Mouse (Mus musculus) liver, embryonic 14.5 days (tissue): ENCODE data around the gene Zscan5b. TPM values are rescaled to one million over a fixed set of nuclear protein-coding genes. Genes with fewer than 3 reads are reported as not detected.
A peak's percentile ranks its signal among the peaks of the same experiment; 100 is the strongest.
"Not testable (repeated sequence)": the region's sequence is repeated elsewhere in the genome, so short reads cannot be mapped to it uniquely, and the experiment has no call there.

ENCODE experiments used
- ATAC-seq: fragments of 200-750 bp; cut with Nextera tagmentation; 2 replicates; pipeline ENCODE4 v1.8.0; 2017; ENCODE audit warnings: moderate number of reproducible peaks, mild to moderate bottlenecking, moderate library complexity; ENCODE audit not compliant: insufficient read depth
- DNase-seq, 3 experiments: peaks; one replicate each; pipeline ENCODE4 v3.0.0-alpha.2; 2012 to 2013; ENCODE audit warnings: low read depth in 3 of 3, low spot score in 3 of 3
- H3K27ac ChIP-seq: fragments of 300-500 bp; sonication (generic); 2 replicates; pipeline ENCODE4 v1.5.1; 2014; ENCODE audit warnings: moderate library complexity, mild to moderate bottlenecking, control low read depth, inconsistent platforms
- H3K27me3 ChIP-seq: fragments of 300-500 bp; sonication (generic); 2 replicates; pipeline ENCODE4 v1.6.1; 2014; ENCODE audit warnings: mild to moderate bottlenecking, low read length, moderate library complexity; ENCODE audit not compliant: control insufficient read depth, insufficient read depth
- H3K36me3 ChIP-seq: fragments of 300-500 bp; sonication (generic); replicated peaks from 2 replicates; pipeline ENCODE4 v1.6.1; 2014; ENCODE audit warnings: low read depth; ENCODE audit not compliant: control insufficient read depth, insufficient read depth
- H3K4me1 ChIP-seq, 2 experiments: fragments of 200-500 bp in 1 of 2; fragments of 300-500 bp in 1 of 2; sonication (generic) in 1 of 2; replicated peaks; 2 replicates each; pipeline ENCODE4 v1.6.1; 2012 to 2014; ENCODE audit warnings: antibody characterized with exemption in 1 of 2, inconsistent platforms in 1 of 2, low read length in 1 of 2; ENCODE audit not compliant: control insufficient read depth in 2 of 2, insufficient read depth in 2 of 2
- H3K4me2 ChIP-seq: fragments of 300-500 bp; sonication (generic); 2 replicates; pipeline ENCODE4 v1.6.1; 2014; ENCODE audit warnings: low read depth, mild to moderate bottlenecking, control low read depth, moderate library complexity
- H3K4me3 ChIP-seq, 2 experiments: fragments of 200-500 bp in 1 of 2; fragments of 300-500 bp in 1 of 2; sonication (generic) in 1 of 2; 2 replicates each; pipeline ENCODE4 v1.5.1; 2012 to 2014; ENCODE audit warnings: low read depth in 2 of 2, low read length in 2 of 2, mild to moderate bottlenecking in 2 of 2, control low read depth in 1 of 2, inconsistent platforms in 1 of 2, moderate library complexity in 1 of 2; ENCODE audit not compliant: insufficient read depth in 1 of 2
- H3K9ac ChIP-seq: fragments of 300-500 bp; sonication (generic); replicated peaks from 2 replicates; pipeline ENCODE4 v1.6.1; 2014; ENCODE audit warnings: mild to moderate bottlenecking, control low read depth, moderate library complexity
- H3K9me3 ChIP-seq: fragments of 300-500 bp; sonication (generic); 2 replicates; pipeline ENCODE4 v1.6.1; 2016; ENCODE audit warnings: low read length, mixed read lengths; ENCODE audit not compliant: control insufficient read depth
- CTCF ChIP-seq: IDR thresholded peaks from 2 replicates; pipeline ENCODE4 v1.5.1; 2016; ENCODE audit warnings: antibody characterized with exemption, low read depth, control low read depth
- EP300 ChIP-seq: IDR thresholded peaks from 2 replicates; pipeline ENCODE4 v1.6.1; 2016; ENCODE audit warnings: antibody characterized with exemption, low read depth
- WGBS: fragments of 180-500 bp; shearing (Covaris S2); extraction: QIAGEN DNeasy Blood & Tissue Kit; methylation state at CpG from one replicate; pipeline ENCODE4 v1.1.7; 2014; ENCODE audit not compliant: insufficient replicate concordance; 5-methylcytosine and 5-hydroxymethylcytosine counted together
- polyA plus RNA-seq, 2 experiments: library from polyadenylated mRNA; depleted of rRNA in 1 of 2; stranded (reverse) in 1 of 2; unstranded in 1 of 2; fragments of >200 nt; fragmentation: Nextera tagmentation in 1 of 2; extraction: Ambion mirVana in 1 of 2; gene quantifications; 2 replicates each; pipeline versions ENCODE4 v1.2.1 to v1.2.3; 2012 to 2014

The Zscan5b gene
- polyA plus RNA-seq, 2 experiments = not detected

DNA sequence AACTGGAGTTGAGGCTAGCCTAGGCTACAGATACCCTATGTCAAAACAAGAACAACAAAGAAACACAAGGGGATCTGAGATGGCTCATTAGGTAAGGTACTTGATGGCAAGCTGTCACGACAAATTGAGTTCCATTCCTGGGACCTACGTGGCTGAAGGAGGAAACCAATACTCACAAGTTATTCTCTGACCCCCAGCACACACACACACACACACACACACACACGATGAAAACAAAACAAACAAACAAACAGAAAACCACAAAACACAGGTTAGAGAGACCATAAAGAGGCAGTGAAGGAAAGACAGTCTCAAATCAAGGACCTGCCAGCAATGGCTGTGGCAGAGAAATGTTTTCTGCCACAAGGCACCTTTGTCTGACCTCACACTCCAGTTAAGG is 25.3 kb upstream of the Zscan5b start, which contains the start of gene Galp:
Gene Galp, plus strand, starts transcription at position 301 of the 400 bp plus-strand sequence.
- H3K27ac ChIP-seq = no peak within 1 kb of the TSS
- H3K4me2 ChIP-seq = no peak within 1 kb of the TSS
- no peaks in the 10 kb centered on the region for H3K9me3 ChIP-seq
- no peaks in the 10 kb centered on the region for H3K27me3 ChIP-seq
- H3K4me3 ChIP-seq = no peak within 1 kb of the TSS
- ATAC-seq (no peak), DNase-seq (no peak)
- 35% methylated on average over 3 of the region's 3 CpGs for WGBS
- H3K9ac ChIP-seq = no peak within 1 kb of the TSS
- no peaks in the 10 kb centered on the region for H3K36me3 ChIP-seq
- no peaks in the 10 kb centered on the region for H3K4me1 ChIP-seq
- TF ChIP-seq CTCF (no peak), EP300 (no peak)

DNA sequence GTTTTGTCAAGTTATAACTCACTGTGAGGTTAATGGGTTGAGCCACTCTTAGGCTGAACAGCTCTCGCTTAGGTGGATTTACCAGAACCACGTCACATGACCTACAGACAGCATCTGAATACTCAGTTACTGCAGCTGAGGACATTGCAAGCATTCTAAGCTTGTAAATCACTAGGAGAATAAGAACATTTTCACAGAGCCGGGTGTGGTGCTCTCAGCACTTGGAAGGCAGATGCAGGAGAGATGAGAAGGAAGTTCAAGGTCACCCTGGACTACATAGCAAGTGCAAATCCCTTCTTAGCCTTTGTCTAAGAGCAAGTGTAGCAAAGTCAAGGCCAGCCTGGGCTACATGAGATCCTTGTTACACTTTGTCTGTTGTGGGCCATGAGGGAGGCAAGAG is 17.9 kb upstream of the Zscan5b start:
- H3K4me3 ChIP-seq = no peak overlapping the region
- H3K4me2 ChIP-seq = no peak overlapping the region
- DNase-seq (no peak), ATAC-seq (no peak)
- no peak overlapping the region for H3K9ac ChIP-seq
- 50% methylated on average over 3 of the region's 3 CpGs for WGBS
- H3K4me1 ChIP-seq = no peaks in the 10 kb centered on the region
- H3K36me3 ChIP-seq = no peaks in the 10 kb centered on the region
- no peak overlapping the region for H3K27ac ChIP-seq
- H3K9me3 ChIP-seq = no peaks in the 10 kb centered on the region
- no peaks in the 10 kb centered on the region for H3K27me3 ChIP-seq
- TF ChIP-seq CTCF (no peak), EP300 (no peak)

DNA sequence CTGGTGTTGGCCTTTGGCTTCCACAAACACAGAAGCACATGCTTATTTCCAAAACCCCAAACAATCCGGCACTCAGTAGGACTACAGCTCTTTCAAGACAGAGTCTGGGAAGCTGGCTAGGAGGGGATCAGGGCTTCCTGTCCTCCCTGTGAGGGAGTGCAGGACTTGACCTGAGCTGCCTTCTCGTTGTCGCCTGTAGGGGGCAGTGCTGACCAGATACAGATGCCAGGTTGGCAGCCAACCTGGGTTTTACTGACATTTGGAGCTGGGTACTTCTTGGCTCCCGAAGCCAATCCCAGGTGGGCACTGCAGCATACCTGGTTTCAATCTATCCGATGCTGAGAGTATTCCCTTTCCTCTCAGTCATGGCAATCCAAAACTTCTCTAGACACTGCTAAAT is 8.9 kb upstream of the Zscan5b start:
- H3K4me1 ChIP-seq = no peaks in the 10 kb centered on the region
- no peaks in the 10 kb centered on the region for H3K9me3 ChIP-seq
- H3K9ac ChIP-seq = no peak overlapping the region
- ATAC-seq (no peak), DNase-seq (no peak)
- H3K36me3 ChIP-seq = no peaks in the 10 kb centered on the region
- no peak overlapping the region for H3K27ac ChIP-seq
- no peak overlapping the region for H3K4me3 ChIP-seq
- H3K27me3 ChIP-seq = no peaks in the 10 kb centered on the region
- no peak overlapping the region for H3K4me2 ChIP-seq
- 34% methylated on average over 5 of the region's 5 CpGs for WGBS
- TF ChIP-seq CTCF (peak; percentile 80), EP300 (no peak)

DNA sequence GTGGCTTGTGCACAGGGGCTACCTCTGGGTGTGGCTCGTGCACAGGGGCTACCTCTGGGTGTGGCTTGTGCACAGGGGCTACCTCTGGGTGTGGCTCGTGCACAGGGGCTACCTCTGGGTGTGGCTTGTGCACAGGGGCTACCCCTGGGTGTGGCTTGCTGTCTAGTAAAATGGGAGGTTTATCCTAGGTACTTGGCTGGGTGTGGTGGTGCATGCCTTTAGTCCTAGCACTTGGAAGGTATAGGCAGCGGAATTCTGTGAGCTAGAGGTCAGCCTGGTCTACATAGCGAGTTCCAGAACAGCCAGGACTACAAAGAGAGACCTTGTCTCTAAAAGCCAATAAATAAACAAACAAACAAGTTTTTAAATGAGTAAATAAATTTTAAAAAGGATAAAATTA is 7.4 kb upstream of the Zscan5b start:
- not testable (repeated sequence) for H3K4me1 ChIP-seq, H3K27me3 ChIP-seq, H3K9ac ChIP-seq, ATAC-seq, H3K27ac ChIP-seq, H3K9me3 ChIP-seq, DNase-seq, H3K4me3 ChIP-seq, H3K36me3 ChIP-seq, H3K4me2 ChIP-seq
- 56% methylated on average over 3 of the region's 4 CpGs for WGBS

DNA sequence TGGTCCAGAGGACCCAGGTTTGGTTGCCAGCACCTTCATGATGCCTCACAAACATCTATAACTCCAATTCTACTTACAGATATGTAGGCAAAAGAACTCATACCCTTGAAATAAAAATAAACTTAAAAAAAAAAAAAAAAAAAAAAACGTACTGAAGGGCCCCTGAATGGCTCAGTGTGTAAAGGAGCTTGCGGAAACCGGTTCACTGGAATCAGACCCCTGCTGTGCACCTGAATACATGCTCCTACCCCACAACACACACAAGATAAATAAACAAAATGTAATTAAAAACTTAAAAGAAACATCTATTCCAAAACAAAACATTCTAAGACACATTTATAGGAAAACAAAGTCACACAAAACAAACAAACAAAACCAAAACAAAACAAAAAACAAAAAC is 1.9 kb upstream of the Zscan5b start:
- H3K4me2 ChIP-seq = no peak overlapping the region
- no peaks in the 10 kb centered on the region for H3K4me1 ChIP-seq
- no peak overlapping the region for H3K4me3 ChIP-seq
- no peak overlapping the region for H3K9ac ChIP-seq
- WGBS = 44% methylated on average over 3 of the region's 3 CpGs
- no peaks in the 10 kb centered on the region for H3K36me3 ChIP-seq
- H3K9me3 ChIP-seq = no peaks in the 10 kb centered on the region; the same call in 1 of the 2 replicates
- no peak for TF ChIP-seq CTCF
- TF ChIP-seq EP300 = no peak
- DNase-seq = no peak
- H3K27ac ChIP-seq = no peak overlapping the region
- ATAC-seq = no peak
- no peaks in the 10 kb centered on the region for H3K27me3 ChIP-seq

DNA sequence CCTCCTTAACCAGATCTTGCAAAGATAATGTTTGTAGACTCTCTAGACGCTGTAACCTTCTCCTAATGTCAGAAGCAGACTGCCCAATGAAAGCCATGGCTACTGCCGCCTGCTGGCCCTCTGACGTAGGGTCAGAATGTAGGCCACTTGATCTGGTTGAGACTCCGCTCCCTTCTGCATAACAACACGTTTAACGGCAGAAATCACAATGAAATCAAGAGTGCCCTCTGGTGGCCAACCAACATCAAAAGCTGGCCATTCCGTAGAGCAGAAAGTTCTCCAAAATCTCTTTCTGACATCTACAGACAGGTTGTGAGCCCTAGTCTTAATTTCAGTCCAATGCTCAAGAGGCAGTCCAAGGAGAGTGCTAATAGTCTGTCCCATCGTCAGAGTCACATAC is 6.4 kb downstream of the Zscan5b start:
- not testable (repeated sequence) for H3K9me3 ChIP-seq, H3K27me3 ChIP-seq, H3K9ac ChIP-seq, H3K4me1 ChIP-seq, H3K36me3 ChIP-seq, H3K27ac ChIP-seq, ATAC-seq, H3K4me2 ChIP-seq, H3K4me3 ChIP-seq, DNase-seq
- 0 out of 2 replicates have a peak, but pooled peaks have one; percentile 9 for TF ChIP-seq CTCF
- WGBS = 47% methylated on average over 8 of the region's 8 CpGs
